Mouse (Mus musculus) embryonic fibroblast, embryonic 13.5 days (primary cell): Measurements from ENCODE around the gene Cwc22. TPM values are rescaled to one million over a fixed set of nuclear protein-coding genes. Genes with fewer than 3 reads are reported as not detected.

Experiments used
- H3K27ac ChIP-seq: 2 replicates; pipeline ENCODE4 v1.5.1; 2012; ENCODE audit warnings: low read length, control low read depth, inconsistent platforms; ENCODE audit not compliant: insufficient read depth
- H3K4me1 ChIP-seq: 2 replicates; pipeline ENCODE4 v1.6.1; 2011; ENCODE audit warnings: low read length; ENCODE audit not compliant: control insufficient read depth, insufficient read depth
- H3K4me3 ChIP-seq: 2 replicates; pipeline ENCODE4 v1.5.1; 2011; ENCODE audit warnings: mild to moderate bottlenecking, control low read depth, low read length; ENCODE audit not compliant: insufficient read depth
- CTCF ChIP-seq: IDR thresholded peaks from 2 replicates; pipeline ENCODE4 v1.5.1; 2011; ENCODE audit warnings: mild to moderate bottlenecking, control low read depth, low read length, moderate library complexity, borderline replicate concordance; ENCODE audit not compliant: insufficient read depth
- POLR2A ChIP-seq: IDR thresholded peaks from 2 replicates; pipeline ENCODE4 v1.6.1; 2011; ENCODE audit warnings: low read depth, mild to moderate bottlenecking, control low read depth, low read length, moderate library complexity
- polyA plus RNA-seq: library from polyadenylated mRNA; stranded (reverse); fragments of >200 nt; gene quantifications from 2 replicates; pipeline ENCODE4 v1.2.4, GENCODE M21; 2011; ENCODE audit warnings: low read depth; ENCODE audit not compliant: missing spikeins, insufficient read length

The Cwc22 gene
- polyA plus RNA-seq, 1 experiment, result 38.3 TPM

- no peak for TF ChIP-seq POLR2A
- TF ChIP-seq CTCF, result no peak
- no peak overlapping the region for H3K27ac ChIP-seq
- no peak overlapping the region for H3K4me3 ChIP-seq
- H3K4me1 ChIP-seq, result no peaks in the 10 kb centered on the region
Measured at GRCm38 (mm10) chr2:77892573-77892972, 53.6 kb downstream of the Cwc22 start.

- H3K4me3 ChIP-seq, result no peak overlapping the region
- TF ChIP-seq POLR2A, result no peak
- TF ChIP-seq CTCF, result no peak
- H3K27ac ChIP-seq, result no peak overlapping the region
- H3K4me1 ChIP-seq, result no peaks in the 10 kb centered on the region
Measured at GRCm38 (mm10) chr2:77890836-77891438, 55.2 kb downstream of the Cwc22 start.

GRCm38 (mm10) chr2:77889949-77890348 lies 56.2 kb downstream of the Cwc22 start:
- no peak overlapping the region for H3K4me3 ChIP-seq
- no peak overlapping the region for H3K27ac ChIP-seq
- no peaks in the 10 kb centered on the region for H3K4me1 ChIP-seq
- TF ChIP-seq POLR2A (no peak), CTCF (no peak)

DNA sequence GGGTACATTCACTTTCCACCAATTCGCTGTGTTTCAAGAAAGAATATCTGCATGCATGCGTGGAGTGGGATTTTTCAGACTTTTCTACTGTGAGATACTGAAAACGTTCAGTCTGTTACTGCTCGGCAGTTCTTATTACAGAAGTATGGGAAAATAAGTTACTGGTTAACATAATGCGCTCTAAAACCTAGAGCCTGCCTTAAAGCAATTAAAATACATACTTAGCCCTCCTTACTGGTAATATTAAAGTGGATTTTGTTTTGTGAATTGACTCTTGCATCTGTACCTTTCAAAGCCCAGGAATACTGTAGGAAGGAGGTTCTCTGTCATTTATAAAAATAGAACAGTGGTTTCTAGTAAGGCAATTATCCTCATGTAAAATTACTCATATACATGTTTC lies 56.8 kb downstream of the Cwc22 start:
- Histone ChIP-seq H3K27ac (no peak overlapping the region), H3K4me3 (no peak overlapping the region), H3K4me1 (no peaks in the 10 kb centered on the region)
- no peak for TF ChIP-seq CTCF
- no peak for TF ChIP-seq POLR2A

DNA sequence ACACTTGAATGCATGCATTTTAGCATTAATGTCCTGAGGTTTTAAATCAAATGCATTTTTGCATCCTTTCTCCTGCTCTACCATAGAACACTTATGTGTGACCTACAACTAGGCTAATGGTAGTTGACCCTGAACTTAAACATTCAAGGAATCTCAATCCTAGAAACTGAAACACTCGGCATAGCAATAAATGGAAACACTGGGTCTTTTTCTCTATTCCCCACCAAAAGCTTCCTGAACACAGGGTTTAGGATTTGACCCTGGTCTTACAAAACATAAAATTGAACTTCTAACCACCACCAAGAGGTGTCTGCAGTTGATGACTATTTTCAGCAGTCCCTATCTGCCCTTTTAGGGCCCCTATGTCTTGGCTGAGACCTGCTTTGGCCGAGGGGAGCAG lies 57.3 kb downstream of the Cwc22 start:
- Histone ChIP-seq H3K4me3 (no peak overlapping the region), H3K27ac (no peak overlapping the region), H3K4me1 (no peaks in the 10 kb centered on the region)
- TF ChIP-seq POLR2A (no peak), CTCF (no peak)

DNA sequence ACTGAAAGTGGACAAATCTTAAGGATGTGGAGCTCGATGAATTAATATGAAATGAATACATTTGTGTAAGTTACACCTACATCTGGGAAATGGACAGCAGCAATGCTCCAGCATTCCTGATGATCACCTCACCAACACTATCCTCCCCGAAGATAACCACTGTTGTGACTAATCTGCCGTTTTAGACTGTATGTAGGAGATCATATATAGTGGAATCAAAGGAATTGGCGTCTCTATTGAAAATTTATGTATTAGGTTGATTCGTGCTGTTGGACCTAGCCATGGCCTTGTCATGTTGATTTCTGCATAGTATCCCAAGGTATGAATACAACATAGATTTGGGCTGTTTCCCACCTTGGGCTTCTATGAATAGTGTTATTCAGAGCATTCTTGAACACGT lies 58.1 kb downstream of the Cwc22 start:
- TF ChIP-seq POLR2A (no peak), CTCF (no peak)
- no peak overlapping the region for H3K27ac ChIP-seq
- H3K4me3 ChIP-seq, result no peak overlapping the region
- no peaks in the 10 kb centered on the region for H3K4me1 ChIP-seq

GRCm38 (mm10) chr2:77887166-77887565 lies 59.0 kb downstream of the Cwc22 start:
- Histone ChIP-seq H3K4me3 (no peak overlapping the region), H3K27ac (no peak overlapping the region), H3K4me1 (no peaks in the 10 kb centered on the region)
- TF ChIP-seq POLR2A, result no peak
- TF ChIP-seq CTCF, result no peak

DNA sequence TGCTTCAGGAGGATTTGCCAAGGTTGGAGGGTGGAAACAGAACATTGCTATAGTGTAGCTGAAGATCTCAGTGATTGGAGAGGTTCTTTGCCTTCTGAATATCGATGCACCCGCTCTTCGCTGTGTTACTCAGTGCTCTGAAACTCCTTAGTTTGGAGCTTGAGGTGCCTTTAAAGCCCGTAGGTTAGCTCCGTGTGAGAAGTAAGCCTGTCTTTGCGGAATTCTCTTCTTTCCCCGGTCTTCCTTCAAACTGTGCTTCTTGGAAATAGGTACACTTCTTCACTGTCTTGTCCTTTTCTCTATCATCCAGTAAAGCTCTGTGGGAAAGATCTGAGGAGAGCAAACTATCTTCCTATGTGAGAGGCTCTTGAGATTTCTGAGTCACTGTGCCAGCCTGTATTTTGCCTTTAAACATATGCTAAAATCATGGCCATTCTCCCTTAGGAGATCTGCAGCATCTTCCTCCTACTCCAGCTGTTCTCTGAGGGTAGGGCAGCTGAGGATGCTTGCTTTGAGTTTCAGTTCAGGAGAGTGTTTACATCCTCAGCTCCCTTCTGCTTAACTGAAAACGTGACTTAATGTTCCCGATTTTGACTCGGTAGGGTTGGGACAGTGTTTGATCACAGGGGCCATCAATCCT lies 60.6 kb downstream of the Cwc22 start:
- no peak for TF ChIP-seq CTCF
- no peak for TF ChIP-seq POLR2A
- H3K4me3 ChIP-seq, result no peak overlapping the region
- no peaks in the 10 kb centered on the region for H3K4me1 ChIP-seq
- no peak overlapping the region for H3K27ac ChIP-seq

DNA sequence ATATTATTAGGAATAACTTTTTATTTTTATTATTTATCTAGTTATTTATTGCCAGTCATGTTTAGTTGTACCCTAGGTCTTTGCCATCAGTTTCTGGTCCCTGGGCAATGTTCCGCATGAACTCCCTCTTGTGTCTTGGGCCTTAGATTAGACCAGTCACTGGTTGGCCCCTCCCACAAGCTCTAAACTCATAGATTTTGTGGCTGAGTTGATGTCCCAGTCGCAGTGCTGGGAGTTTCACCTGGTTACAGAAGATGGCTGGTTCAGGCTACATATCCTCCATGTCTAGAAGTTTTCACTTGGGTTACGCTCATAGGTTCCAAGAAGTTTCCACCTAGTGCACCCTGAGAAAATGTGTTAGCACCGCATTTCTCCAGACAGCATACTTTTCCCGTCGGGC lies 61.1 kb downstream of the Cwc22 start:
- TF ChIP-seq POLR2A (no peak), CTCF (no peak)

DNA sequence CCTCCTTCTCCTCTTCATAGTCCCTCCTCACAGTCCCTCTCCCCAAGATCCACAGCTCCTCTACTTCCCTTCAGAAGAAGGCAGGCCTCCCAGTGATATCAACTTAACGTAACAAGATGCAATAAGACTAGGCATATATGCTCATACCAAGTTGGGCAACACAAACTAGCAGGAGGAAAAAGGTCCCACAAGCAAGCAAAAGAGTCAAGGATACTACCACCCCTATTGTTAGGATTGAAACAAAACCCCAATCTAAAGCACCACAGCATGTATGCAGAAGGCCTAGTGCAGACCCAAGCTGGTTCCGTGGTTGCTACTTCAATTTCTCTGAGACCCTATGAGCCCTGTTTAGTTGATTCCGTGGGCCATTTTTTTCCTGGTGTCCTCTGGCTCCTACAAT lies 61.7 kb downstream of the Cwc22 start:
- H3K4me1 ChIP-seq, result no peaks in the 10 kb centered on the region
- no peak overlapping the region for H3K27ac ChIP-seq

More for the DNA sequence above, 61.1 kb downstream of the Cwc22 start:
- Histone ChIP-seq H3K4me1 (no peaks in the 10 kb centered on the region), H3K4me3 (no peak overlapping the region), H3K27ac (no peak overlapping the region)

DNA sequence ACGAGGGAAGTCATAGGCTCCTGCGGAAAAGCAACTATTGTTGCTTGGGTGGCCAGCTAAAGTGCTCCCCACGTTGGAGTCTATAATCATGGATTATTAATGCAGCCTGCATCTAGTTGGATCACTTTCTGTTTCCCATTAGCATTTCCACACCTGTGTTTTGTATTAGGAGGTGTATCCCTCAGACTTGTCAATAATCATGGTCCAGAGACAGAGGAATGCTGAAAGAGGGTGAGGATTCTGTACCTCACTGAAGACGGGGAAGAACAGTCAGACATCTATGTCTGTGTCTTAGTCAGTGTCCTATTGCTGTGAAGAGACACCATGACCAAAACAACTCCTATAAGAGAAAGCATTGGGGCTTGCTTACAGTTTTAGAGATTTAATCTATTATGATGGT lies 63.2 kb downstream of the Cwc22 start:
- no peak overlapping the region for H3K27ac ChIP-seq
- no peaks in the 10 kb centered on the region for H3K4me1 ChIP-seq
- TF ChIP-seq CTCF (no peak), POLR2A (no peak)
- no peak overlapping the region for H3K4me3 ChIP-seq

More for the DNA sequence above, 61.7 kb downstream of the Cwc22 start:
- H3K4me3 ChIP-seq, result no peak overlapping the region
- TF ChIP-seq CTCF (no peak), POLR2A (no peak)
